Mouse (Mus musculus) layer of hippocampus, adult 9-11 months (tissue): ENCODE data around the gene Cfap43.

Experiments used
- DNase-seq: peaks from one replicate; pipeline ENCODE4 v3.0.0; 2022

Cfap43 gene

GRCm38 (mm10) chr19:47914191-47914590, 4.9 kb downstream of the Cfap43 start:
- no peak for DNase-seq

GRCm38 (mm10) chr19:47913344-47913743, 5.7 kb downstream of the Cfap43 start:
- DNase-seq: no peak

- no peak for DNase-seq
Observed at GRCm38 (mm10) chr19:47910751-47911150, 8.3 kb downstream of the Cfap43 start.

- no peak for DNase-seq
Observed at GRCm38 (mm10) chr19:47910117-47910618, 8.9 kb downstream of the Cfap43 start.

GRCm38 (mm10) chr19:47909387-47910116, 9.5 kb downstream of the Cfap43 start:
- DNase-seq: no peak

- DNase-seq: no peak
Observed at GRCm38 (mm10) chr19:47908961-47909371, 10.1 kb downstream of the Cfap43 start.

- no peak for DNase-seq
Observed at GRCm38 (mm10) chr19:47907596-47907995, 11.5 kb downstream of the Cfap43 start.

GRCm38 (mm10) chr19:47905603-47906002, 13.5 kb downstream of the Cfap43 start:
- DNase-seq: no peak

- DNase-seq: no peak
Observed at GRCm38 (mm10) chr19:47905081-47905480, 14.0 kb downstream of the Cfap43 start.

GRCm38 (mm10) chr19:47903679-47904078, 15.4 kb downstream of the Cfap43 start:
- no peak for DNase-seq

GRCm38 (mm10) chr19:47902316-47903201, 16.5 kb downstream of the Cfap43 start:
- no peak for DNase-seq

GRCm38 (mm10) chr19:47900558-47900957, 18.5 kb downstream of the Cfap43 start:
- no peak for DNase-seq

- no peak for DNase-seq
Observed at GRCm38 (mm10) chr19:47900012-47900411, 19.1 kb downstream of the Cfap43 start.

- DNase-seq: no peak
Observed at GRCm38 (mm10) chr19:47898472-47899079, 20.5 kb downstream of the Cfap43 start.

- DNase-seq: no peak
Observed at GRCm38 (mm10) chr19:47893092-47893491, 26.0 kb downstream of the Cfap43 start.

- DNase-seq: no peak
Observed at GRCm38 (mm10) chr19:47891562-47892312, 27.4 kb downstream of the Cfap43 start.

GRCm38 (mm10) chr19:47890489-47891130, 28.5 kb downstream of the Cfap43 start:
- no peak for DNase-seq

GRCm38 (mm10) chr19:47888037-47888436, 31.1 kb downstream of the Cfap43 start:
- DNase-seq: no peak

GRCm38 (mm10) chr19:47887417-47887816, 31.7 kb downstream of the Cfap43 start:
- peak; percentile 40 for DNase-seq

- no peak for DNase-seq
Observed at GRCm38 (mm10) chr19:47886617-47887016, 32.5 kb downstream of the Cfap43 start.

- no peak for DNase-seq
Observed at GRCm38 (mm10) chr19:47885886-47886285, 33.2 kb downstream of the Cfap43 start.

- no peak for DNase-seq
Observed at GRCm38 (mm10) chr19:47885191-47885743, 33.8 kb downstream of the Cfap43 start.
